Mouse (Mus musculus) C2C12 (cell line): Measurements from ENCODE around the gene Tob2.

Experiments
- CTCF ChIP-seq: IDR thresholded peaks from one replicate; pipeline ENCODE4 v1.5.1; 2011; ENCODE audit not compliant: control insufficient read depth, insufficient read depth, insufficient read length
- FOSL1 ChIP-seq: IDR thresholded peaks from one replicate; pipeline ENCODE4 v1.8.0; 2011; ENCODE audit warnings: mild to moderate bottlenecking, low read length; ENCODE audit not compliant: poor library complexity, insufficient read depth, severe bottlenecking
- MAX ChIP-seq: IDR thresholded peaks from one replicate; pipeline ENCODE4 v1.6.1; 2011; ENCODE audit warnings: mild to moderate bottlenecking, control low read depth
- MYOG ChIP-seq: IDR thresholded peaks from one replicate; pipeline ENCODE4 v1.6.1; 2011; ENCODE audit not compliant: control insufficient read depth, insufficient read length; ENCODE audit errors: extremely low read depth
- USF1 ChIP-seq: IDR thresholded peaks from one replicate; pipeline ENCODE4 v1.6.1; 2011; ENCODE audit warnings: low read depth, mild to moderate bottlenecking, control low read depth, moderate library complexity

GRCm38 (mm10) chr15:81856938-81857723 lies 1.5 kb downstream of the Tob2 start:
- no peak for TF ChIP-seq FOSL1
- TF ChIP-seq MYOG, result no peak
- TF ChIP-seq CTCF, result no peak
- TF ChIP-seq MAX, result no peak
- no peak for TF ChIP-seq USF1
